In the genomic region with DNA sequence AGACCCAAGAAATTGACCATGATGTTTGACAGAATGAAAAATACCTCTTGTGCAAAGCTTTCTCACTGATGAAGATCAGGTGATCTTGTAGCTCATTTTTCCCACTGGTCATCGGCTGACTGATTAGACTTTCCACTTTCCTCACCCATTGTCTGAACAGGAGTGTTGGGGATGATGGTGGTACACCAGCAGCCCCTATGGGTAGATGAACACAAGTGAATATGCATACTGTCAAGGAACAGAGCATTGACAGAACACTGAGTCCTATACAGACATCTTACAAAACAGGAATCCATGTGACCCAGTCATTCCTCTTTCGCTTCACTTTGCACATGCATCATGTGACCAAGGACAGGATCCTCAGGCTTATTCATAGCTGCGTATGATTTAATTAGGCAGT, we compare ENCODE assay signal across 11 mouse cellular contexts. TPM values are rescaled to one million over a fixed set of nuclear protein-coding genes. Genes with fewer than 3 reads are reported as not detected.
DNase-seq lines count a peak whose midpoint lies in the region; ATAC-seq and TF ChIP-seq lines count a peak whose summit lies in the region.
"Not testable (repeated sequence)": the region's sequence is repeated elsewhere in the genome, so short reads cannot be mapped to it uniquely, and the experiment has no call there.
"Had no signal": no experiment of that assay in that cellular context is flagged by ENCODE, and none has a peak within 500 bp of the region (broad histone marks: within the 10 kb centered on the region; RNA-seq: fewer than 3 reads in every experiment).

A gene (minus strand): TSS at position 101 of the 400 bp plus-strand sequence.

- not testable (repeated sequence) for ATAC-seq in CD4-positive, CD25-positive, alpha-beta regulatory T cell, adult 4 months; forebrain, embryonic 14.5 days; forebrain, postnatal 0 days; hindbrain, embryonic 15.5 days (ENCODE audit: low FRiP score, low read depth); inflammation-experienced regulatory T-cells, adult 6 months; midbrain, embryonic 15.5 days (replicated peaks); neural tube, embryonic 14.5 days (ENCODE audit: low read depth)

- not testable (repeated sequence) for DNase-seq in forebrain, embryonic 14.5 days (ENCODE audit: low spot score); forebrain, postnatal 0 days

- not testable (repeated sequence) for H3K27ac ChIP-seq in forebrain, embryonic 14.5 days (ENCODE audit: low read depth, low read length); forebrain, postnatal 0 days (ENCODE audit: low read depth, low read length); hindbrain, embryonic 15.5 days (replicated peaks); midbrain, embryonic 15.5 days; neural tube, embryonic 14.5 days (ENCODE audit: low read depth, low read length)

- not testable (repeated sequence) for H3K36me3 ChIP-seq in forebrain, embryonic 14.5 days (ENCODE audit: control insufficient read depth, insufficient read depth, low read length); forebrain, postnatal 0 days (ENCODE audit: insufficient read depth); hindbrain, embryonic 15.5 days; midbrain, embryonic 15.5 days (replicated peaks); neural tube, embryonic 14.5 days (ENCODE audit: control insufficient read depth, insufficient read depth, low read length)

- WGBS in forebrain, embryonic 14.5 days: 60% methylated on average over 1 of the region's 3 CpGs
- WGBS in forebrain, postnatal 0 days: 69% methylated on average over 1 of the region's 3 CpGs
- 77% methylated on average over 1 of the region's 3 CpGs for WGBS in hindbrain, embryonic 15.5 days
- WGBS in midbrain, embryonic 15.5 days: 73% methylated on average over 1 of the region's 3 CpGs
- WGBS in neural tube, embryonic 14.5 days: 87% methylated on average over 1 of the region's 3 CpGs

- H3K4me3 ChIP-seq in forebrain, embryonic 14.5 days (ENCODE audit: low read depth, low read length); forebrain, postnatal 0 days (ENCODE audit: low read depth, low read length); hindbrain, embryonic 15.5 days; midbrain, embryonic 15.5 days; neural tube, embryonic 14.5 days (ENCODE audit: low read depth, low read length): not testable (repeated sequence)

- H3K4me2 ChIP-seq in forebrain, embryonic 14.5 days (ENCODE audit: low read length); forebrain, postnatal 0 days (ENCODE audit: low read depth); hindbrain, embryonic 15.5 days; midbrain, embryonic 15.5 days; neural tube, embryonic 14.5 days (ENCODE audit: low read depth, low read length): not testable (repeated sequence)

- H3K27me3 ChIP-seq in forebrain, embryonic 14.5 days (replicated peaks; ENCODE audit: control insufficient read depth, insufficient read depth, low read length); forebrain, postnatal 0 days (ENCODE audit: insufficient read depth, low read length); hindbrain, embryonic 15.5 days; midbrain, embryonic 15.5 days (replicated peaks); neural tube, embryonic 14.5 days (ENCODE audit: control insufficient read depth, insufficient read depth, low read length): not testable (repeated sequence)

- not testable (repeated sequence) for TF ChIP-seq CTCF in forebrain, postnatal 0 days (IDR thresholded peaks at IDR 0.05; ENCODE audit: low read depth)

- not testable (repeated sequence) for H3K9me3 ChIP-seq in forebrain, embryonic 14.5 days (replicated peaks; ENCODE audit: control insufficient read depth, low read length); forebrain, postnatal 0 days (ENCODE audit: low read length); hindbrain, embryonic 15.5 days; midbrain, embryonic 15.5 days; neural tube, embryonic 14.5 days (ENCODE audit: control insufficient read depth, low read length)

- not testable (repeated sequence) for H3K4me1 ChIP-seq in forebrain, embryonic 14.5 days (ENCODE audit: control insufficient read depth, insufficient read depth, low read length); forebrain, postnatal 0 days (ENCODE audit: insufficient read depth); hindbrain, embryonic 15.5 days (replicated peaks); midbrain, embryonic 15.5 days; neural tube, embryonic 14.5 days (ENCODE audit: control insufficient read depth, insufficient read depth, low read length)

- H3K9ac ChIP-seq in forebrain, embryonic 14.5 days (ENCODE audit: low read length); forebrain, postnatal 0 days; hindbrain, embryonic 15.5 days; midbrain, embryonic 15.5 days; neural tube, embryonic 14.5 days (replicated peaks; ENCODE audit: low read depth, low read length): not testable (repeated sequence)

RNA-seq across cellular contexts. Expression of the gene that starts here (rescaled TPM):
- polyA plus RNA-seq in CD4-positive, CD25-positive, alpha-beta regulatory T cell, adult 4 months (2017; shearing (Covaris generic)): 10 to 100 TPM; 13.7 to 19.4 TPM
- polyA plus RNA-seq in forebrain, embryonic 14.5 days (2014; fragmentation: Nextera tagmentation; extraction: Ambion mirVana): 10.0 and 11.0 TPM in 2 replicates
- 10.6 and 12.8 TPM in 2 replicates for total RNA-seq in forebrain, postnatal 0 days (2014; rRNA removed)
- polyA plus RNA-seq in forebrain, postnatal 0 days (2015; fragmentation: Nextera tagmentation; extraction: Ambion mirVana): 18.6 and 18.8 TPM in 2 replicates
- 16.2 and 17.3 TPM in 2 replicates for polyA plus RNA-seq in hindbrain, embryonic 15.5 days (2015; fragmentation: Nextera tagmentation; extraction: Ambion mirVana)
- polyA plus RNA-seq in inflammation-experienced regulatory T-cells, adult 6 months (2017; shearing (Covaris generic)): 10 to 100 TPM in 2 of 3 experiments, 1 to 10 TPM in 1; 3.3 to 32.8 (median 11.1) TPM
- polyA plus RNA-seq in midbrain, embryonic 15.5 days (2015; fragmentation: Nextera tagmentation; extraction: Ambion mirVana): 13.7 and 18.8 TPM in 2 replicates
- polyA plus RNA-seq in neural tube, embryonic 14.5 days (2014; fragmentation: Nextera tagmentation; extraction: Ambion mirVana): 16.0 and 20.1 TPM in 2 replicates
- total RNA-seq: adrenal gland, adult 2 months; adrenal gland, postnatal 25 days; adrenal gland, postnatal 4 days; MEL had no signal
- polyA plus RNA-seq: adrenal gland, adult 2 months had no signal
